Mouse (Mus musculus) stomach, postnatal 0 days (tissue): ENCODE measurements at regions not wholly inside any gene's neighbourhood (a gene's known extent, or its start where the extent isn't known, plus 50 kb on each side); places are given as distances from the start of the nearest gene placed in this dataset.

Experiments
- CTCF ChIP-seq: IDR thresholded peaks from 2 replicates; pipeline ENCODE4 v1.5.1; 2016; ENCODE audit warnings: antibody characterized with exemption, low read depth, mild to moderate bottlenecking, moderate library complexity
- EP300 ChIP-seq: optimal IDR thresholded peaks from 2 replicates; pipeline ENCODE3; 2016; ENCODE audit warnings: antibody characterized with exemption

GRCm38 (mm10) chr3:35237342-35237741, 516.6 kb upstream of the Atp11b start:
- TF ChIP-seq CTCF (no peak), EP300 (no peak)
